Mouse (Mus musculus) testis, adult 2 months (tissue): ENCODE data around the gene Qrich2. TPM values are rescaled to one million over a fixed set of nuclear protein-coding genes. Genes with fewer than 3 reads are reported as not detected.

Experiments
- H3K27ac ChIP-seq: fragments of 200-500 bp; 2 replicates; pipeline ENCODE4 v1.5.1; 2012; ENCODE audit warnings: low read depth, low read length; ENCODE audit not compliant: control insufficient read depth, insufficient read depth
- H3K27me3 ChIP-seq: fragments of 200-500 bp; 2 replicates; pipeline ENCODE4 v1.6.1; 2012; ENCODE audit warnings: mild to moderate bottlenecking, low read length, moderate library complexity; ENCODE audit not compliant: control insufficient read depth, insufficient read depth
- H3K36me3 ChIP-seq: fragments of 200-500 bp; 2 replicates; pipeline ENCODE4 v1.6.1; 2012; ENCODE audit warnings: mild to moderate bottlenecking, low read length; ENCODE audit not compliant: control insufficient read depth, insufficient read depth
- H3K4me1 ChIP-seq: fragments of 200-500 bp; 2 replicates; pipeline ENCODE4 v1.6.1; 2012; ENCODE audit warnings: low read length; ENCODE audit not compliant: control insufficient read depth, insufficient read depth
- H3K4me3 ChIP-seq: fragments of 200-500 bp; 2 replicates; pipeline ENCODE4 v1.5.1; 2012; ENCODE audit warnings: low read depth, mild to moderate bottlenecking, low read length, moderate library complexity, mixed read lengths; ENCODE audit not compliant: control insufficient read depth
- CTCF ChIP-seq: fragments of 200-500 bp; IDR thresholded peaks from 2 replicates; pipeline ENCODE4 v1.5.1; 2012; ENCODE audit warnings: low read depth, mild to moderate bottlenecking, inconsistent platforms, low read length, moderate library complexity; ENCODE audit not compliant: control insufficient read depth, insufficient read depth, insufficient replicate concordance
- POLR2A ChIP-seq: fragments of 200-500 bp; IDR thresholded peaks from 2 replicates; pipeline ENCODE4 v1.6.1; 2012; ENCODE audit warnings: low read depth, mild to moderate bottlenecking, inconsistent platforms, low read length, moderate library complexity; ENCODE audit not compliant: control insufficient read depth
- polyA plus RNA-seq: library from polyadenylated mRNA; depleted of rRNA; stranded (reverse); fragments of >200 nt; gene quantifications from 2 replicates; pipeline ENCODE4 v1.2.3, GENCODE M21; 2012

Qrich2 gene
- polyA plus RNA-seq, 1 experiment: 469 TPM

- H3K27ac ChIP-seq: peak within 1 kb of the TSS; percentile 70
- no peaks in the 10 kb centered on the region for H3K36me3 ChIP-seq
These were observed 32.4 kb downstream of the Qrich2 start, which contains the start of gene Ubald2 for GRCm38 (mm10) chr11:116433356-116434286. Gene Ubald2 (plus strand): TSS chr11:116434094.

GRCm38 (mm10) chr11:116432593-116433355 is 33.3 kb downstream of the Qrich2 start:
- H3K27me3 ChIP-seq: no peaks in the 10 kb centered on the region
- H3K36me3 ChIP-seq: no peaks in the 10 kb centered on the region
- no peak overlapping the region; the same call in 1 of the 2 replicates for H3K4me3 ChIP-seq
- H3K4me1 ChIP-seq: peaks cover 16% of the 10 kb centered on the region
- H3K27ac ChIP-seq: no peak overlapping the region
- no peak for TF ChIP-seq CTCF
- no peak for TF ChIP-seq POLR2A

More at GRCm38 (mm10) chr11:116433356-116434286, 32.4 kb downstream of the Qrich2 start, which contains the start of gene Ubald2:
- peak within 1 kb of the TSS; percentile 89 for H3K4me3 ChIP-seq
- H3K4me1 ChIP-seq: peaks cover 16% of the 10 kb centered on the region
- TF ChIP-seq POLR2A (no peak), CTCF (no peak)
- no peaks in the 10 kb centered on the region for H3K27me3 ChIP-seq

- Histone ChIP-seq H3K27ac (no peak overlapping the region), H3K4me1 (peaks cover 16% of the 10 kb centered on the region), H3K27me3 (no peaks in the 10 kb centered on the region), H3K4me3 (no peak overlapping the region), H3K36me3 (no peaks in the 10 kb centered on the region)
- TF ChIP-seq POLR2A: no peak
- TF ChIP-seq CTCF: no peak
These were observed 33.9 kb downstream of the Qrich2 start for GRCm38 (mm10) chr11:116432127-116432526.

GRCm38 (mm10) chr11:116431428-116432077 is 34.5 kb downstream of the Qrich2 start:
- Histone ChIP-seq H3K27ac (no peak overlapping the region), H3K4me3 (no peak overlapping the region), H3K4me1 (peaks cover 16% of the 10 kb centered on the region), H3K27me3 (no peaks in the 10 kb centered on the region), H3K36me3 (no peaks in the 10 kb centered on the region)
- TF ChIP-seq POLR2A (no peak), CTCF (no peak)

GRCm38 (mm10) chr11:116430723-116431427 is 35.2 kb downstream of the Qrich2 start:
- no peak for TF ChIP-seq POLR2A
- no peak for TF ChIP-seq CTCF
- Histone ChIP-seq H3K27ac (no peak overlapping the region), H3K27me3 (no peaks in the 10 kb centered on the region), H3K4me1 (peaks cover 16% of the 10 kb centered on the region), H3K4me3 (no peak overlapping the region), H3K36me3 (no peaks in the 10 kb centered on the region)

- H3K27ac ChIP-seq: 0 out of 2 replicates have a peak overlapping the region, but pooled peaks have one; percentile 60
- TF ChIP-seq POLR2A: no peak
- no peak for TF ChIP-seq CTCF
- peaks cover 15% of the 10 kb centered on the region for H3K4me1 ChIP-seq
- no peak overlapping the region for H3K4me3 ChIP-seq
- H3K27me3 ChIP-seq: no peaks in the 10 kb centered on the region
- no peaks in the 10 kb centered on the region for H3K36me3 ChIP-seq
These were observed 36.0 kb downstream of the Qrich2 start for GRCm38 (mm10) chr11:116429862-116430613.
